Mouse (Mus musculus) megakaryocyte, embryonic 14.5 days (primary cell): ENCODE data around the gene Itgb5.

Experiments
- FLI1 ChIP-seq: IDR thresholded peaks from 2 replicates; pipeline ENCODE4 v1.6.1; 2012; ENCODE audit warnings: low read length, inconsistent platforms, mixed read lengths
- GATA1 ChIP-seq: IDR thresholded peaks from 3 replicates; pipeline ENCODE4 v1.6.1; 2012; ENCODE audit warnings: mixed read lengths, low read length, inconsistent platforms, borderline replicate concordance

DNA sequence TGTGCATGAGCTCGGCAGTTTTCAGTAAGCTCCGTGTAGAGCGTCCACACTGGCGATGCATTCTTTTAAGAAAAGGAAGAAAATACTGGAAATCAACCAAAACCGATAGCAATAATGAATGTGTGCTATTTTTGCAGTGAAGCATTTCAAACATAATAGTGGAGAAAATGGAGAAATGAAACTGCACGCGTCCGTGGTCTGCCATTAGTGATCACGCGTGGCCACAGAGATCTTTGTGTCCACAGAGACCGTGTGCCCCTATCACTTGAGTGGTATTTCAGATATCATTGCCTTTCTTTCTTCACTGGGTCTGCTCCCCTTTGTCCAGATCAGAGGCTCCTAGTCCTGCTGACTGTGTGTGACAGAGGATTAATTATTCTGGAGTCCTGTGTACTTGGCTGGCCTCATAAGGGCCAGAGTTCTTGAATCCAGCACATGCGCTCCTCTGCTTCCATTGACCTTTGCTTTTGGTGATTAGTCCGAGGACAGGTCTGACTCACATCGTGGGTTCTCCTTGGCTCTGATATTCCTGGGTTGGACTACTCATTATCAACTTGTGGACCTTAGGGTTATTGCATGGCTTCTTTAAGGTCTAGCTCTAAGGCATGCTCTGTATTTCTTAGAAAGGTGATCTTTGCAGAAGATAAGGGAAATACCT, 56.3 kb downstream of the Itgb5 start:
- TF ChIP-seq GATA1 (no peak), FLI1 (no peak)
